Mouse (Mus musculus) retina, adult 2 months (tissue): Measurements from ENCODE around the gene Fam161a.
A peak's percentile ranks its signal among the peaks of the same experiment; 100 is the strongest.

Experiments used
- DNase-seq: peaks from one replicate; pipeline ENCODE4 v3.0.0-alpha.2; 2012; ENCODE audit warnings: low read depth, low spot score

Gene Fam161a

DNA sequence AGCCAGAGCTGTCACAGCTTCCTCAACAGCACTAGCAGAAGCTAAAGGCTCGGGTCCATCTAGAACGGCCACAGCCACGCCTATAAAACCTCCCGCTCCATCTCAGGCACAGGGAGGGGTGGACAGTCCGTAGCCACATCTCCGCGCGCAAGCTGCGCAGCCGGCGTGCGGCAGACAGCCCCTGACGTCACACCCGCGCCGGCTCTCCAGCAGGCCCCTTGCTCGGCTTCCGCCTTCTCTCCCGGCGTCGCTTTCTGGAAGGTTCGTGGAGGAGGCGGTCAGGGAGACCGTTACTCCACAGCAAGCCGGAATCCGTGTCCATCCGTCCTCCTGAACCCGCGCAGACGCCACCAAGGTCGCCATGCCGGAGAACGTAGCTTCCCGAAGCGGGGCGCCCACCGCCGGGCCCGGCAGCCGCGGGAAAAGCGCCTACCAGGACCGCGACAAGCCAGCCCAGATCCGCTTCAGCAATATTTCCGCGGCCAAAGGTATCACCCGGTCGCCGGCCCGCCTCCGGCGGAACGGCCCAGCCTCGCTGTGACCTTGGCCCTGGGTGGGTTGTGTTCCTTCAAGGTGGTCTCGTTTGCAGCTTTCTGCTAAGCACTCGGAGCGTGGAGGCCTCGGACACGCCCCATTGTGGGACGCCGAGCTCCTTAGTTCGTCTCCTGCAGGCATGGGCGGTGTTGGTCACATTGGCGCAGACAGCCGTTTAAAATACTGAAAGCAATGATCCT, 16.8 kb upstream of the Fam161a start, which contains the start of gene Cct4:
Gene Cct4 (plus strand): TSS at position 127 of the 734 bp plus-strand sequence.
- DNase-seq = peak; percentile 84

DNA sequence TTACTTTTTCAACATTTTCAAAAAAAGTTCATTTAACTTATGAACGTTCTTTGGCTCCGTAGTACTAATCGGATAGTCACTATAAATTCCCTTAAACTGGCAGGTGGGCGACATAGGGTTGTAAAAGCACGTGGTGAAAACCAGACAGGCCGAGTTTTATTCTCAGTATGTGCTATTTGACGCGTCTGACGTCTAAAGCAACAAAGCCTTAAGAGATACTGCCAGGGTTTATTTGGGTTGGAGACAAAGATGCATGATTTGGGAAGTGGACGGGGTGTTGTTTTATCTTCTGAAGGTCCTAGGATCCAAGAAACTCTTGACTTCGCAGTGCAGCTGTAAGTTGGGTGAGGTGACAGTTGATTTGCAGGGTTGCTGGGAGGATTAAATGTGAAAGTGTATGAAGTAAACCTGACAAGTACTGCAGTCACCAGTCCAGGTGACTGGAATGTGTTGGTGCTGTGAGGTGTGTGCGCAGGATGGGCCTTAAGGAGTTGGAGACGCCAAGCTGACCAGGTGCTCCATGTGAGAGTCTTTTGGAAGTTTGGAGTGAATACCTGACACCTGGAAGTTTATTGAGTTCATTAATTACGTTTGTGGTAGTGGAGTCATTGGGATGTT, 16.0 kb upstream of the Fam161a start:
- DNase-seq = no peak

- no peak for DNase-seq
Observed at GRCm38 (mm10) chr11:22994271-22994670, 13.1 kb upstream of the Fam161a start.

DNA sequence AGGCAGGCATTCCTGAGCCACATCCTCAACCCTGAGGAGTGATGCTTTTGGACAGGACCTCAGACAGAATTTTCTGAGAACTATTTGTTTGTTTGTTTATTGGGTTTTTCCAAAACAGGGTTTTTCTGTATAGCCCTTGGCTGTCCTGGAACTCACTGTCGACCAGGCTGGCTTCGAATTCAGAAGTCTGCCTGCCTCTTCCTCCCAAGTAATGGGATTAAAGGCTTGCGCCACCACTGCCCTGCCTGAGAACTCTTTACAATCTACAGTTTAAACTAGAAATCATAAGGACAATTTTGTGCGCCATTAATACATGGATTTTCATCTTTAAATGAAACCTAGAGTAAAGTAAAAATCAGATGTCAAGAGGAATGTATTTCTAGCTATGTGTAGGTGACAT, 11.9 kb upstream of the Fam161a start:
- no peak for DNase-seq

DNA sequence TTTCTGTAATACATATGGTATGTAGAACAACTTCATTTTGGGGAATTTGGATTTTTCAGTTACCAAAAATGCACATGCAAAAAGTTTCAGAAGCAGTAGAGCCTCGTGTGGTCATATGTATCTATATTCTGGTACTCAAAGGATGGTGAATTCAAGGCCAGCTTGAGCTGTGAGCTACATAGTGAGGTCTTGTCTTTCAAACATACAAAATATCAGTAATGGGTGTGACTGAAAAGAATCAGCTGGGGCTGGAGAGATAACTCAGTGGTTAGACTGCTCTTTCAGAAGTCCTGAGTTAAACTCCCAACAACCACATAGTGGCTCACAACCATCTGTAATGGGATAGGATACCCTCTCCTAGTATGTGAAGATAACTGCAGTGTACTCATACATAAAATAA, 9.0 kb upstream of the Fam161a start:
- no peak for DNase-seq

- no peak for DNase-seq
Observed at GRCm38 (mm10) chr11:23005276-23005675, 2.1 kb upstream of the Fam161a start.

- DNase-seq = no peak
Observed at GRCm38 (mm10) chr11:23007166-23007480, 208 bp upstream of the Fam161a start.

DNA sequence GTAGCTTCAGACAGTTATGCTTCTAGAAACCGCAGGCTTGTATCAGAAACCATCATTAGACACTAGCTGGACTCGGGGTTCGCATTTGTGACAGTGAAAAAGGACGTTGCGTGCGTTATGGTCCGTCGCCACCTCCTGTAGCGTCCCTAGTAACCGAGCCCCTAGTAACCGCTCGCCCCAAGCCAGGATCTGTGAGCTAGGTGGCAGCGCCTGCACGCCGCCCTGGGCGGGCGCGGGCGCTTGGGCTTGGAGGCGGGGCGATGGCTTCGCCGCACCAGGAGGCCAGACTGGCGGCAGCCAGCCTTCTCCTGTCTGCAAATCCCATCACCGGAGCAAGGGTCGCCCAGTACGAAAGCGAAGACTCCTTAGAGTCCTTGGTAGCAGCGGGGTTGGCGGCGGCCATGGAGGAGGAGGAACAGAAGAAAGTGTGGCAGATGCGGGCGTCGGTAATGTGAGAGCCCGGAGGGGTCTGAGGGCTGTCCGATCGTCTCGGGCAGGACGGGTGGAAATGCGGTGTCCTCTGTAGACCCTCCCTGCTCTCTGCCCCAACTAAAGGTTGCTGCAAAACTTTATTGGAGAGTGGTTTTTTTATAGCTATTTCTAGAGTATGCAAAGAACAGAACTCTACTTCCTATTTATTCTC, 971 bp downstream of the Fam161a start:
- peak; percentile 77 for DNase-seq

GRCm38 (mm10) chr11:23008824-23009200, 1.5 kb downstream of the Fam161a start:
- DNase-seq = no peak

DNA sequence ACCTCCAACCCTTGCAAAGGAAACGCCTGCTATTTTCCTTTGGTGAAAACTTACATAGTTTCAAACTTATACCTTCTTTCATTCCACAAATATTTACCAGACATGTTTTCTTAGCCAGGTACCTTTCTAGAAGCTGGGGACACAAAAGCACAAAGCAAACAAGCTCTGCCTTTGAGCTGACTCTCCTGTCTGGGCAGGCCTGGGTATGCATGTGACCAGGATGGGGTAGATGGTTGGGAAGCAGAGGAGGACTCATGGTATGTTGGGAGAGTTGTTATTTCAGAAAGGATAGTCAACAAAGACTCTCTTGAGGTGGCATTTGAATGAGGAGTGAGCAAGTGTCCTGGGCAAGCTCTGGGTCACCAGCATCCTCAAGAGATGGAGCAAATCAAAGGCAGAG, 5.8 kb downstream of the Fam161a start:
- DNase-seq = no peak

GRCm38 (mm10) chr11:23013580-23014294, 6.4 kb downstream of the Fam161a start:
- DNase-seq = no peak

DNA sequence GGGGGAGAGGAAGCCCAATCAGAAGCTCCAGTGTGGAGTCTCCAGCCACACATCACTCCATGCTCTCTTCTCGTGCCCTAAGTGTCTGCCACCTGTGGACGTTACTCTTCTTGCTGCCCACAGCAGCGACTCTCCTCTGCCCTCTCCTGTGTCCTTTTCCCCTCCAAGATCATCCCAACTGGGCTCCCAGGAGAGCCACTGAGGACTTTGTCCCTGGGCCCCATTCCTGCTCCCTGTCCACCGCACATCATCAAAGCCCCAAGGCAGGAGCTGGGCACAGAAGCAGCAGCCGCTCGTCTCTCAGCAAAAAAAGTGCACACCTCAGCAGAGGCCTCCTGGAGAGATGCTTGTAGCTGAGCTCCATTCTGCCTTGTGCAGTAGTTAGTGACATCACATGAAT, 7.7 kb downstream of the Fam161a start:
- DNase-seq = no peak

DNA sequence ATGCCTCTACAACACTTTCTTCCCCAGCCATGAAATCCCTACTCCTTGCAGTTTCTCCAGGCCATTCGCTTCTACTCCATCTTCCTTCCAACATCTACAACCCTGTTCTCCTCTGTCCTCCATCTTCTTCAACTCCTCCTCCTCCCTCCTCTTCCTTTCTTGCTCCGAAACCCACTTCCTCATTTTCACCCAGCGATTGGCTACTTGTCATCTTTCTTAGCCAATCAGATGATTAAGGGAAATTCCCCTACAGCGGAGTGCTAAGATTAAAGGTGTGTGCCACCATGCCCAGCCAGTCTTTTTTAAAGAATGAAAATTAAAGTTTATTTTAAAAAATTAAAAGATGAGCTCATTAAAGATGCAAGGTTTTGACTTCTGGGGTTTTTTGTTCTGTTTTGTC, 10.6 kb downstream of the Fam161a start:
- no peak for DNase-seq

DNA sequence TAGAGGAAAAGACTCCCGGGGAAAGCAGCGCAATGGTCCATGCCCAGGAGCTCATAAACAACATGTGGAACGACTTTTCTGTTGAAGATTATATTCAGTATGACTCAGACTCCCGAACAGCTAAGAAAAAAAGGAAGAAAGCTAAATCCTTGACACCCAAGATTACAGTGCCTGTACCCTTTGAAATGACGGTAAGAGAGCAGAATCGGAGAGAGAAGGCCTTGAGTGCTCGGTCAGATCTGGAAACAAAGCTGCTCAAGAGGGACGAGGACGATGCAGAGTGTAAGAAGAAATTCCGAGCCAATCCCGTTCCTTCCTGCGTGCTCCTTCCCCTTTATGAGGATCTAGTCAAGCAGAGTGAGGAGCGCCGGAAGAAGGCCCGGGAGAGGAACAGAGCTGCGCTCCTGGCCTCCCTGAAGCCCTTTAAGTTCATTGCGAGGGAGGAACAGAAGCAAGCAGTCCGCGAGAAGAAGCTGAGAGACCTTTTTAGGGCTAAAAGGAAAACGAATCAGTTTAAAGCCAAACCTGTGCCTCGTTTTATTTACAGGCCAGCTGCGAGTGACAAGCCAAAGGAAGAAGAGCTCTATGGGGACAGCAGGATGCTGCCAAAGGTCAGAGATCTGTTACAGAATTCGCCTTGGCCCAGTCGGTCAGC, 12.9 kb downstream of the Fam161a start:
- no peak for DNase-seq

DNA sequence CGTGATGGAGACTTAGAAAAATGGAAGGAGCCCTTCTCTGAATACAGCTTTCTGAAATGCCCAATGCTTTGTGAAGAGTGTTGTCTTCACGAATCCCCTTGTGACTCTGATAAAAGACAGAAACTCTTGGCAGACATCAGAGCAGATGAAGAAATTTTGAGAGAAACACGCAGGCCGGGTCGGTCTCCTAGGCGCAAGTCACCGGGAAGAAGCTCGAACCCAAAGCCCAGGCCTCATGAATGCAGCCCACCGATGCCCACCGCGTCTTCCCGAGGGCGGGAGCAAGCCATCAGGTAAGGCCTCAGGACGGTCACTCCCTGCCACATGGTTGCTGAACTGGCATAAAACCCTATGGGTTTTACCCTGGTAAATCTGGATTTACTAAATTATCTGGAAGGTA, 13.5 kb downstream of the Fam161a start:
- no peak for DNase-seq

GRCm38 (mm10) chr11:23023155-23023554, 15.8 kb downstream of the Fam161a start:
- DNase-seq = no peak

- no peak for DNase-seq
Observed at GRCm38 (mm10) chr11:23024169-23024568, 16.8 kb downstream of the Fam161a start.

- no peak for DNase-seq
Observed at GRCm38 (mm10) chr11:23028957-23029356, 21.6 kb downstream of the Fam161a start.

- DNase-seq = no peak
Observed at GRCm38 (mm10) chr11:23029399-23029798, 22.1 kb downstream of the Fam161a start.

DNA sequence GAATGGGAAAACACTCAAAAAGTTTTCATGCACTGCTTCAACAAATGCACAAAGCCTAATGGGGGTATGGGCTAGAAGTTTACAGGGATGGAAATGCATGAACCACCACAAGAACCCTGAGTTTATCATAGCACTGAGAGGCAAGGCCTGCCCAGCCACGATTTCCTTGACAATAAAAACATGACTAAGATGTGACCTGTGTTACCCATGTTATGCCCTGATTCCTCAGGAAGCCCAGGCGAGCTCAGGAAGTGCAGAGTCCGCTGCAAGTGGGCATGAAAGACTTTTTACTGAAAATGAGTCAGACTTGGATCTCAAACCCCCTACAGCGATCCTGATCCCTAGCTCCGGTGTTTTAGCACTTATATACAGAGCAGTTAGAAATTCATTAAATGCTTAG, 39.9 kb downstream of the Fam161a start:
- DNase-seq = no peak

GRCm38 (mm10) chr11:23047663-23048582, 40.6 kb downstream of the Fam161a start:
- DNase-seq = no peak
